Mouse (Mus musculus) C2C12 (cell line): Measurements from ENCODE around the gene Jazf1. TPM values are rescaled to one million over a fixed set of nuclear protein-coding genes. Genes with fewer than 3 reads are reported as not detected.

Experiments used
- H3K27me3 ChIP-seq: one replicate; pipeline ENCODE4 v1.6.1; 2011; ENCODE audit not compliant: control insufficient read depth, insufficient read depth, insufficient read length
- H3K36me3 ChIP-seq: one replicate; pipeline ENCODE4 v1.6.1; 2011; ENCODE audit not compliant: control insufficient read depth, insufficient read depth
- H3K4me3 ChIP-seq: one replicate; pipeline ENCODE4 v1.5.1; 2011; ENCODE audit warnings: mild to moderate bottlenecking, control low read depth; ENCODE audit not compliant: poor library complexity, insufficient read depth, severe bottlenecking
- H3K79me2 ChIP-seq: one replicate; pipeline ENCODE4 v1.6.1; 2011; ENCODE audit not compliant: control insufficient read depth, insufficient read depth
- H3K79me3 ChIP-seq: one replicate; pipeline ENCODE4 v1.6.1; 2011; ENCODE audit warnings: low read depth, control low read depth
- H3ac ChIP-seq: one replicate; pipeline ENCODE3; 2011; ENCODE audit warnings: low read depth; ENCODE audit not compliant: control insufficient read depth, insufficient read length
- CEBPB ChIP-seq: IDR thresholded peaks from one replicate; pipeline ENCODE4 v1.6.1; 2011; ENCODE audit warnings: low read depth, mild to moderate bottlenecking, control low read depth, moderate library complexity
- CTCF ChIP-seq: IDR thresholded peaks from one replicate; pipeline ENCODE4 v1.5.1; 2011; ENCODE audit not compliant: control insufficient read depth, insufficient read depth, insufficient read length
- FOSL1 ChIP-seq: IDR thresholded peaks from one replicate; pipeline ENCODE4 v1.8.0; 2011; ENCODE audit warnings: mild to moderate bottlenecking, low read length; ENCODE audit not compliant: poor library complexity, insufficient read depth, severe bottlenecking
- MAX ChIP-seq: IDR thresholded peaks from one replicate; pipeline ENCODE4 v1.6.1; 2011; ENCODE audit warnings: mild to moderate bottlenecking, control low read depth
- MYOD1 ChIP-seq: IDR thresholded peaks from one replicate; pipeline ENCODE4 v1.6.1; 2011; ENCODE audit warnings: low read depth; ENCODE audit not compliant: control insufficient read depth, insufficient read length
- MYOG ChIP-seq: IDR thresholded peaks from one replicate; pipeline ENCODE4 v1.6.1; 2011; ENCODE audit not compliant: control insufficient read depth, insufficient read length; ENCODE audit errors: extremely low read depth
- USF1 ChIP-seq: IDR thresholded peaks from one replicate; pipeline ENCODE4 v1.6.1; 2011; ENCODE audit warnings: low read depth, mild to moderate bottlenecking, control low read depth, moderate library complexity
- polyA plus RNA-seq: library from polyadenylated mRNA; unstranded; fragments of >200 nt; fragmentation: generic; extraction: Trizol; gene quantifications from one replicate; pipeline ENCODE4 v1.2.1, GENCODE M21; 2012; ENCODE audit warnings: missing spikeins

Jazf1 gene
- polyA plus RNA-seq, 1 experiment, result not detected

GRCm38 (mm10) chr6:53071732-53072131, 3.3 kb upstream of the Jazf1 start:
- H3K79me3 ChIP-seq, result no peaks in the 10 kb centered on the region
- H3K36me3 ChIP-seq, result no peaks in the 10 kb centered on the region
- H3ac ChIP-seq, result no peak overlapping the region
- no peaks in the 10 kb centered on the region for H3K79me2 ChIP-seq
- TF ChIP-seq CTCF (no peak), FOSL1 (no peak), MYOG (no peak), MAX (no peak)
- H3K27me3 ChIP-seq, result peaks cover 48% of the 10 kb centered on the region
- no peak overlapping the region for H3K4me3 ChIP-seq

GRCm38 (mm10) chr6:53069976-53070575, 1.6 kb upstream of the Jazf1 start:
- H3K27me3 ChIP-seq, result peaks cover 48% of the 10 kb centered on the region
- no peak overlapping the region for H3K4me3 ChIP-seq
- no peak overlapping the region for H3ac ChIP-seq
- H3K79me2 ChIP-seq, result no peaks in the 10 kb centered on the region
- no peaks in the 10 kb centered on the region for H3K79me3 ChIP-seq
- no peak for TF ChIP-seq USF1
- TF ChIP-seq CTCF, result no peak
- no peak for TF ChIP-seq MAX
- TF ChIP-seq CEBPB, result no peak
- TF ChIP-seq MYOD1, result no peak
- no peak for TF ChIP-seq MYOG
- TF ChIP-seq FOSL1, result no peak
- H3K36me3 ChIP-seq, result no peaks in the 10 kb centered on the region

- no peaks in the 10 kb centered on the region for H3K79me2 ChIP-seq
- H3ac ChIP-seq, result no peak overlapping the region
- H3K27me3 ChIP-seq, result peaks cover 45% of the 10 kb centered on the region
- no peak for TF ChIP-seq CEBPB
- no peak for TF ChIP-seq FOSL1
- no peak for TF ChIP-seq USF1
- TF ChIP-seq MYOG, result no peak
- no peak for TF ChIP-seq MYOD1
- no peak for TF ChIP-seq MAX
- no peak for TF ChIP-seq CTCF
- H3K4me3 ChIP-seq, result no peak overlapping the region
- no peaks in the 10 kb centered on the region for H3K79me3 ChIP-seq
- H3K36me3 ChIP-seq, result no peaks in the 10 kb centered on the region
Measured at GRCm38 (mm10) chr6:53068875-53069178, 396 bp upstream of the Jazf1 start.

GRCm38 (mm10) chr6:53067446-53067988, 914 bp downstream of the Jazf1 start:
- no peaks in the 10 kb centered on the region for H3K79me2 ChIP-seq
- TF ChIP-seq CEBPB (no peak), FOSL1 (no peak), MAX (no peak), MYOG (no peak), USF1 (no peak), MYOD1 (no peak), CTCF (no peak)
- H3K36me3 ChIP-seq, result no peaks in the 10 kb centered on the region
- peak overlapping the region; percentile 23 for H3ac ChIP-seq
- H3K27me3 ChIP-seq, result peaks cover 48% of the 10 kb centered on the region
- H3K79me3 ChIP-seq, result no peaks in the 10 kb centered on the region
- H3K4me3 ChIP-seq, result no peak overlapping the region

GRCm38 (mm10) chr6:53066978-53067377, 1.5 kb downstream of the Jazf1 start:
- Histone ChIP-seq H3K4me3 (no peak overlapping the region), H3K79me3 (no peaks in the 10 kb centered on the region), H3K79me2 (no peaks in the 10 kb centered on the region), H3ac (no peak overlapping the region), H3K36me3 (no peaks in the 10 kb centered on the region), H3K27me3 (peaks cover 43% of the 10 kb centered on the region)
- TF ChIP-seq MYOD1, result no peak
- TF ChIP-seq CEBPB, result no peak
- TF ChIP-seq MYOG, result no peak
- TF ChIP-seq CTCF, result no peak
- TF ChIP-seq FOSL1, result no peak
- TF ChIP-seq MAX, result no peak
- no peak for TF ChIP-seq USF1

- no peaks in the 10 kb centered on the region for H3K36me3 ChIP-seq
- no peak overlapping the region for H3ac ChIP-seq
- H3K79me3 ChIP-seq, result no peaks in the 10 kb centered on the region
- peaks cover 31% of the 10 kb centered on the region for H3K27me3 ChIP-seq
- no peak overlapping the region for H3K4me3 ChIP-seq
- H3K79me2 ChIP-seq, result no peaks in the 10 kb centered on the region
- TF ChIP-seq CTCF (no peak), CEBPB (no peak), MAX (no peak)
Measured at GRCm38 (mm10) chr6:53064070-53064469, 4.4 kb downstream of the Jazf1 start.
